Mouse (Mus musculus) embryonic facial prominence, embryonic 12.5 days (tissue): ENCODE results near the gene Kif21b. TPM values are rescaled to one million over a fixed set of nuclear protein-coding genes. Genes with fewer than 3 reads are reported as not detected.

ENCODE experiments used
- ATAC-seq: fragments of 200-750 bp; cut with Nextera tagmentation; 2 replicates; pipeline ENCODE4 v1.8.0; 2017; ENCODE audit not compliant: insufficient number of reproducible peaks, insufficient read depth, low FRiP score, low TSS enrichment
- H3K27ac ChIP-seq: fragments of 300-500 bp; sonication (generic); 2 replicates; pipeline ENCODE4 v1.5.1; 2016; ENCODE audit warnings: mild to moderate bottlenecking
- H3K27me3 ChIP-seq: fragments of 300-500 bp; sonication (generic); 2 replicates; pipeline ENCODE4 v1.6.1; 2016; ENCODE audit warnings: mild to moderate bottlenecking, moderate library complexity
- H3K36me3 ChIP-seq: fragments of 300-500 bp; sonication (generic); 2 replicates; pipeline ENCODE4 v1.6.1; 2016; ENCODE audit warnings: mild to moderate bottlenecking
- H3K4me1 ChIP-seq: fragments of 300-500 bp; sonication (generic); 2 replicates; pipeline ENCODE4 v1.6.1; 2016
- H3K4me2 ChIP-seq: fragments of 300-500 bp; sonication (generic); replicated peaks from 2 replicates; pipeline ENCODE4 v1.6.1; 2016; ENCODE audit warnings: mild to moderate bottlenecking, moderate library complexity
- H3K4me3 ChIP-seq: fragments of 300-500 bp; sonication (generic); 2 replicates; pipeline ENCODE4 v1.5.1; 2016; ENCODE audit warnings: mild to moderate bottlenecking
- H3K9ac ChIP-seq: fragments of 300-500 bp; sonication (generic); 2 replicates; pipeline ENCODE4 v1.6.1; 2016; ENCODE audit warnings: mild to moderate bottlenecking, moderate library complexity
- H3K9me3 ChIP-seq: fragments of 300-500 bp; sonication (generic); 2 replicates; pipeline ENCODE4 v1.6.1; 2016; ENCODE audit warnings: mild to moderate bottlenecking, moderate library complexity
- WGBS: fragments of 180-500 bp; shearing (Covaris S2); methylation state at CpG from one replicate; pipeline ENCODE4 v1.1.7; 2016; 5-methylcytosine and 5-hydroxymethylcytosine counted together
- polyA plus RNA-seq: library from polyadenylated mRNA; unstranded; fragments of >200 nt; fragmentation: Nextera tagmentation; extraction: Ambion mirVana; gene quantifications from 2 replicates; pipeline ENCODE4 v1.2.1, GENCODE M21; 2016

Gene Kif21b
- polyA plus RNA-seq, 1 experiment from 2014 or later, result 8.6 TPM

DNA sequence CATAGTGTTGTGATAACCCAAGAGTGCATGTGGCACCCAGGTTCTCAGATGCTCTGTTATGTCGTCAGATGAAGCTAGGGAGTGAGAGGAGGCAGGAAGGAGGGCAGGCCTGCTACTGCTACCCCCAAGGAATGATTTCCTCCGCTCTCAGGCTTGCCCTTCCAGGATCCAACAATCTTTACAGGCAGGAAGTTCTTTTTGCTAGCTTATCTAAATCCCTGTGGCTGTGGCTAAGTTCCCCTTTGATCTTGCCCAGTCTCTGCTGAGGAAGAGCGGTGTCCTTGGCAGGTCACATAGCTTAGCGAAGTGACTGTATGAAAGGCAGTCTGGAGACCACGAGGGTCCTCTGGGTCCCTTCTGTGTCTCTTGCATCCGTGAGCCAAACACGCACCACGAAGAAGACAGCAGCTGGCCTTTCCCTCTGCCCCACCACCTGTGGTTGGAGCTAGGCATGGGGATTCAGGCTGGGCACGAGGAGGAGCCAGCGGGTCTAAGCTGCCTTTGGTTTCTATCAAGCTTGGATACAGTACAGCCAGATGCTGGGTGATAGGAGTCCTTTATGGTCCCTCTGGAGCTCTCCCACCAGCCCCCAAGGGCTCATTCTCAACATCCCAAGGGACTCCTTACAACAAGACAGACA lies 7.1 kb downstream of the Kif21b start:
- no peaks in the 10 kb centered on the region for H3K36me3 ChIP-seq
- peak overlapping the region; percentile 70 for H3K27ac ChIP-seq
- no peaks in the 10 kb centered on the region for H3K27me3 ChIP-seq
- peak overlapping the region; percentile 21 for H3K4me2 ChIP-seq
- H3K9ac ChIP-seq, result no peak overlapping the region
- 33% methylated on average over 10 of the region's 10 CpGs for WGBS
- peaks cover 92% of the 10 kb centered on the region for H3K4me1 ChIP-seq
- H3K9me3 ChIP-seq, result no peaks in the 10 kb centered on the region
- no peak for ATAC-seq
- no peak overlapping the region for H3K4me3 ChIP-seq

- H3K4me3 ChIP-seq, result peak overlapping the region; percentile 55
- ATAC-seq, result 0 out of 2 replicates have a peak, but pooled peaks have one; percentile 8
- H3K4me1 ChIP-seq, result peaks cover 75% of the 10 kb centered on the region
- H3K9ac ChIP-seq, result peak overlapping the region; percentile 72
- H3K9me3 ChIP-seq, result no peaks in the 10 kb centered on the region
- peak overlapping the region; percentile 81 for H3K4me2 ChIP-seq
- no peaks in the 10 kb centered on the region for H3K27me3 ChIP-seq
- WGBS, result under 1% methylated on average over 32 of the region's 32 CpGs
- peaks cover 8% of the 10 kb centered on the region; the same call in 1 of the 2 replicates for H3K36me3 ChIP-seq
- peak overlapping the region; percentile 91 for H3K27ac ChIP-seq
These were observed 8.9 kb downstream of the Kif21b start for GRCm38 (mm10) chr1:136139990-136140640.

GRCm38 (mm10) chr1:136141176-136141950 lies 10.2 kb downstream of the Kif21b start:
- ATAC-seq, result no peak
- peaks cover 16% of the 10 kb centered on the region; the same call in 1 of the 2 replicates for H3K36me3 ChIP-seq
- no peak overlapping the region for H3K27ac ChIP-seq
- H3K9me3 ChIP-seq, result no peaks in the 10 kb centered on the region
- 76% methylated on average over 11 of the region's 11 CpGs for WGBS
- H3K9ac ChIP-seq, result no peak overlapping the region
- no peak overlapping the region for H3K4me3 ChIP-seq
- no peak overlapping the region for H3K4me2 ChIP-seq
- H3K4me1 ChIP-seq, result peaks cover 63% of the 10 kb centered on the region
- H3K27me3 ChIP-seq, result no peaks in the 10 kb centered on the region

GRCm38 (mm10) chr1:136142336-136142735 lies 11.1 kb downstream of the Kif21b start:
- Histone ChIP-seq H3K36me3 (peaks cover 25% of the 10 kb centered on the region), H3K4me1 (peaks cover 54% of the 10 kb centered on the region), H3K4me2 (no peak overlapping the region)

GRCm38 (mm10) chr1:136143514-136143913 lies 12.3 kb downstream of the Kif21b start:
- Histone ChIP-seq H3K4me3 (no peak overlapping the region), H3K9me3 (no peaks in the 10 kb centered on the region), H3K27me3 (no peaks in the 10 kb centered on the region), H3K9ac (no peak overlapping the region), H3K4me2 (no peak overlapping the region), H3K36me3 (peaks cover 36% of the 10 kb centered on the region), H3K27ac (no peak overlapping the region), H3K4me1 (peaks cover 42% of the 10 kb centered on the region)
- 92% methylated on average over 10 of the region's 10 CpGs for WGBS
- ATAC-seq, result no peak

More at GRCm38 (mm10) chr1:136142336-136142735, 11.1 kb downstream of the Kif21b start:
- Histone ChIP-seq H3K4me3 (no peak overlapping the region), H3K9ac (no peak overlapping the region), H3K9me3 (no peaks in the 10 kb centered on the region), H3K27ac (no peak overlapping the region), H3K27me3 (no peaks in the 10 kb centered on the region)
- 35% methylated on average over 6 of the region's 6 CpGs for WGBS
- no peak for ATAC-seq

- Histone ChIP-seq H3K9me3 (no peaks in the 10 kb centered on the region), H3K4me1 (no peaks in the 10 kb centered on the region), H3K9ac (no peak overlapping the region), H3K27ac (no peak overlapping the region), H3K4me3 (no peak overlapping the region), H3K36me3 (peaks cover 79% of the 10 kb centered on the region), H3K4me2 (no peak overlapping the region), H3K27me3 (no peaks in the 10 kb centered on the region)
- WGBS, result 79% methylated on average over 9 of the region's 9 CpGs
- no peak for ATAC-seq
These were observed 18.5 kb downstream of the Kif21b start for GRCm38 (mm10) chr1:136149702-136150101.

GRCm38 (mm10) chr1:136151371-136151770 lies 20.2 kb downstream of the Kif21b start:
- Histone ChIP-seq H3K4me3 (no peak overlapping the region), H3K9ac (no peak overlapping the region), H3K4me1 (no peaks in the 10 kb centered on the region), H3K36me3 (peaks cover 80% of the 10 kb centered on the region), H3K27me3 (no peaks in the 10 kb centered on the region), H3K27ac (no peak overlapping the region), H3K4me2 (no peak overlapping the region), H3K9me3 (no peaks in the 10 kb centered on the region)
- ATAC-seq, result no peak
- 90% methylated on average over 8 of the region's 8 CpGs for WGBS

DNA sequence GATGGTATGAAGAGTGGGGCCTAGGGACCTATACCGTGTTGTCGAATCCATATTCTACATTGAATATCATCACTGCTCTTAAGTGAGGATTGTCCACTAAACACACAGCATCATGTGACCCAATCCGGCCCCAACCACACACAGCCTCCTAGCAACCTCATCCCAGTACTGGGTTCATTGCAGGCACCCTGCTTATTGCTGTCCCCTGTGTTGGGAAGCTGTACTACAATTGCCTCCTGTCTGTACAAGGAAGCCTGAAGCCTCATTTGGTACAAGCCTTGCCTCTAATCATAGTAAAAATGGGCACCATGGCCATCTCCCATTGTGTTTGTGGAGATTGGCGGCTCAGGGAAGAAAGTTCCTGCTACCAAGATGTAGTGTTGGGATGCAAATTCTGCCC lies 25.1 kb downstream of the Kif21b start:
- Histone ChIP-seq H3K36me3 (peaks cover 88% of the 10 kb centered on the region), H3K27me3 (no peaks in the 10 kb centered on the region), H3K9me3 (no peaks in the 10 kb centered on the region), H3K9ac (no peak overlapping the region), H3K27ac (no peak overlapping the region), H3K4me1 (no peaks in the 10 kb centered on the region), H3K4me3 (no peak overlapping the region), H3K4me2 (no peak overlapping the region)
- no peak for ATAC-seq
- 95% methylated on average over 4 of the region's 4 CpGs for WGBS

- Histone ChIP-seq H3K36me3 (peaks cover 89% of the 10 kb centered on the region), H3K4me3 (no peak overlapping the region), H3K4me2 (no peak overlapping the region), H3K27ac (no peak overlapping the region), H3K27me3 (no peaks in the 10 kb centered on the region), H3K9ac (no peak overlapping the region), H3K9me3 (no peaks in the 10 kb centered on the region), H3K4me1 (no peaks in the 10 kb centered on the region)
- ATAC-seq, result no peak
- WGBS, result 94% methylated on average over 4 of the region's 4 CpGs
These were observed 25.8 kb downstream of the Kif21b start for GRCm38 (mm10) chr1:136156951-136157350.

- Histone ChIP-seq H3K27me3 (no peaks in the 10 kb centered on the region), H3K36me3 (peaks cover 87% of the 10 kb centered on the region), H3K4me2 (no peak overlapping the region), H3K27ac (no peak overlapping the region), H3K4me3 (no peak overlapping the region), H3K4me1 (no peaks in the 10 kb centered on the region), H3K9ac (no peak overlapping the region), H3K9me3 (no peaks in the 10 kb centered on the region)
- 59% methylated on average over 12 of the region's 12 CpGs for WGBS
- no peak for ATAC-seq
These were observed 28.6 kb downstream of the Kif21b start for GRCm38 (mm10) chr1:136159830-136160229.

- H3K9ac ChIP-seq, result no peak overlapping the region
- H3K4me1 ChIP-seq, result no peaks in the 10 kb centered on the region
- no peak overlapping the region for H3K4me2 ChIP-seq
- no peak overlapping the region for H3K27ac ChIP-seq
- no peaks in the 10 kb centered on the region for H3K27me3 ChIP-seq
- no peak for ATAC-seq
- no peak overlapping the region for H3K4me3 ChIP-seq
- peaks cover 85% of the 10 kb centered on the region for H3K36me3 ChIP-seq
- 90% methylated on average over 12 of the region's 12 CpGs for WGBS
- no peaks in the 10 kb centered on the region for H3K9me3 ChIP-seq
These were observed 29.1 kb downstream of the Kif21b start for GRCm38 (mm10) chr1:136160297-136160696.

- H3K9me3 ChIP-seq, result no peaks in the 10 kb centered on the region
- H3K9ac ChIP-seq, result no peak overlapping the region
- no peak overlapping the region for H3K4me3 ChIP-seq
- no peak overlapping the region for H3K4me2 ChIP-seq
- no peak for ATAC-seq
- H3K36me3 ChIP-seq, result peaks cover 85% of the 10 kb centered on the region
- no peak overlapping the region for H3K27ac ChIP-seq
- no peaks in the 10 kb centered on the region for H3K4me1 ChIP-seq
- H3K27me3 ChIP-seq, result no peaks in the 10 kb centered on the region
- WGBS, result 85% methylated on average over 6 of the region's 6 CpGs
These were observed 29.7 kb downstream of the Kif21b start for GRCm38 (mm10) chr1:136160930-136161329.
